Mouse (Mus musculus): ENCODE results near the gene Stard7.
"Not testable (repeated sequence)": the region's sequence is repeated elsewhere in the genome, so short reads cannot be mapped to it uniquely, and the experiment has no call there.

Gene Stard7

GRCm38 (mm10) chr2:127274590-127274989 is 4.6 kb downstream of the Stard7 start:
- no peak for DNase-seq (ENCODE audit: low read depth, low spot score)

GRCm38 (mm10) chr2:127275551-127276320 is 5.7 kb downstream of the Stard7 start:
- DNase-seq (ENCODE audit: low read depth, low spot score): no peak

- no peak for DNase-seq (ENCODE audit: low read depth, low spot score)
Measured at GRCm38 (mm10) chr2:127278162-127278561, 8.1 kb downstream of the Stard7 start.

- no peak for DNase-seq (ENCODE audit: low read depth, low spot score)
Measured at GRCm38 (mm10) chr2:127292250-127292649, 22.2 kb downstream of the Stard7 start.

- no peak for DNase-seq (ENCODE audit: low read depth, low spot score)
Measured at GRCm38 (mm10) chr2:127297001-127297805, 27.2 kb downstream of the Stard7 start.

GRCm38 (mm10) chr2:127298056-127298455 is 28.0 kb downstream of the Stard7 start:
- peak; percentile 45 for DNase-seq (ENCODE audit: low read depth, low spot score)

- DNase-seq (ENCODE audit: low read depth, low spot score): no peak
Measured at GRCm38 (mm10) chr2:127300701-127301100, 30.7 kb downstream of the Stard7 start.

- no peak for DNase-seq (ENCODE audit: low read depth, low spot score)
Measured at GRCm38 (mm10) chr2:127301883-127302282, 31.9 kb downstream of the Stard7 start.

- not testable (repeated sequence) for DNase-seq (ENCODE audit: low read depth, low spot score)
Measured at GRCm38 (mm10) chr2:127304192-127304591, 34.2 kb downstream of the Stard7 start.

- DNase-seq (ENCODE audit: low read depth, low spot score): no peak
Measured at GRCm38 (mm10) chr2:127304609-127305210, 34.7 kb downstream of the Stard7 start.

GRCm38 (mm10) chr2:127306123-127306522 is 36.1 kb downstream of the Stard7 start:
- no peak for DNase-seq (ENCODE audit: low read depth, low spot score)

GRCm38 (mm10) chr2:127307179-127307578 is 37.2 kb downstream of the Stard7 start:
- DNase-seq (ENCODE audit: low read depth, low spot score): no peak

GRCm38 (mm10) chr2:127308660-127309059 is 38.6 kb downstream of the Stard7 start:
- peak; percentile 16 for DNase-seq (ENCODE audit: low read depth, low spot score)

- DNase-seq (ENCODE audit: low read depth, low spot score): no peak
Measured at GRCm38 (mm10) chr2:127310246-127310645, 40.2 kb downstream of the Stard7 start.

- DNase-seq (ENCODE audit: low read depth, low spot score): no peak
Measured at GRCm38 (mm10) chr2:127310685-127311084, 40.7 kb downstream of the Stard7 start.

GRCm38 (mm10) chr2:127311193-127311592 is 41.2 kb downstream of the Stard7 start:
- no peak for DNase-seq (ENCODE audit: low read depth, low spot score)

- DNase-seq (ENCODE audit: low read depth, low spot score): no peak
Measured at GRCm38 (mm10) chr2:127312801-127313200, 42.8 kb downstream of the Stard7 start.

- no peak for DNase-seq (ENCODE audit: low read depth, low spot score)
Measured at GRCm38 (mm10) chr2:127313878-127314277, 43.9 kb downstream of the Stard7 start.

GRCm38 (mm10) chr2:127314467-127315154 is 44.6 kb downstream of the Stard7 start:
- DNase-seq (ENCODE audit: low read depth, low spot score): no peak

GRCm38 (mm10) chr2:127315155-127315470 is 45.1 kb downstream of the Stard7 start:
- DNase-seq (ENCODE audit: low read depth, low spot score): no peak

GRCm38 (mm10) chr2:127316431-127316830 is 46.4 kb downstream of the Stard7 start:
- no peak for DNase-seq (ENCODE audit: low read depth, low spot score)

- no peak for DNase-seq (ENCODE audit: low read depth, low spot score)
Measured at GRCm38 (mm10) chr2:127318136-127318535, 48.1 kb downstream of the Stard7 start.

Data from brain, adult 2 months (tissue).